Mouse (Mus musculus): ENCODE measurements around the gene Prpsap1.

The Prpsap1 gene

GRCm38 (mm10) chr11:116493795-116494252 lies at the start of gene Prpsap1:
Gene Prpsap1 (minus strand): TSS chr11:116494202.
- DNase-seq (ENCODE audit: low read depth), result peak; percentile 67

DNA sequence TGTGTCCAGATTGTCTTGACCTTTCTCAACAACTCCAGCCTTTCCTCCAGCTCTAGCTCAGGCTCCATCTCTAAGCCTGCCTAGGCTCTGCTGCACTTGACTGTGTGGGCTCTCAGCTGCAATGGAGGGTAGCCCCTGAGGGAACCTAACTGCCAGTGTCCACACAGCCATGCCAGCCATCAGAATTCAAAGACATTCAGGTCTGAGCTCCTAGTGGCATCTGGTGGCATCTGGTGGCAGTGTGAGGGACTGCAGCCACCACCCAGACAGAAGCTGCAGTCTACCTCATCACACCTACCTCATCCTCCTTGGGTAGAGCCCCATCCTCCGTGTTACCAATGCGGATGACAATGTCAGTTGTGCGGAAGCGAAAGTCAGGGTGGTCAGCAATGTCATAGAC lies 49.1 kb upstream of the Prpsap1 start:
- no peak for DNase-seq (ENCODE audit: low read depth)

DNA sequence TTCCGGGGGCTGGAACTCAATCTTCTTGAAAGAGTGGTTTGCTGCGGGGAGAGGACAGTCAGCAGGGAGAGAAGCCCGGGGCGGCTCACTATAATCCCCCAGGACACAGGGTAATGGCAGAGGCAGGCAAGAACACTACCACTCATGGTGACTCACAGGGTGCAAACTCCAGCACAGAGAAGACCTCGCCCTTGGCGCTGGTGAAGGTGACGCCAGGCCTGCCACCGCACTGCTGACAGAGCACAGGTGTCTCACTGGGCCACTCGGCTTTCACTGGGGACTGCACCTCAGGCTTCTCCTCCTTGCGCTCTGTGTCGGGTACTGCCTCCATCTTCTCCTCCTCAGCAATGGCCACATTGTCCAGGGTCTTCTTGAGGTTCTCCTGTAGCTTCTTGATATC lies 47.2 kb upstream of the Prpsap1 start:
- DNase-seq (ENCODE audit: low read depth), result no peak

DNA sequence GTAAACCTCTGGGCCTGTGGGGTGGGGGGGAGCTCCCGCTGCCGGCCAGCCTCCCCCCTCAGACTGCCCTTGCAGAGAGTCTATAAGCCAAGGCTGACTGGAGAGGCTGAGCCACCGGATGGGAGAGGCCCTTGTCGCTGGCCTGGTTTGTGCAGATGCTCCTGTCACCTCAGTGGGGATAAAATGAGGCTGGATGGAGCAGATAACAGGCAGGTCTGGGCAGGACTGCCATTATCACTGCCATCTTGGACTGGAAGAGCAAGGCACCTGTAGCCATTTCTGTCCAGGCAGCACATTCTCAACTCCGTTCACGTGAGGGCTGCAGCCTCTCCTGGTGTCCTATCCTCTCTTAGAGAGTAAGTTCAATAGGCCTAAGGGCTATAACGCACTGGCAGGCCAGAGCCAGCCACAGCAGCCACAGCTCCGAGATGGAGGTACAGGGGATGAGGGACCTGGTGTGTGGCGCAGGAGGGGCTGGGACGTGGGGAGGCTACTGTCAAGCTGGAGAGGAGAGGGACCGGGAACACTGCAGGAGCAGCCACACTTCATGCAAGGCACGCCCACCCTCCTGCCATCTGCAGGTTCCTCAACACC lies 44.2 kb upstream of the Prpsap1 start:
- DNase-seq (ENCODE audit: low read depth), result no peak

GRCm38 (mm10) chr11:116537388-116537787 lies 43.4 kb upstream of the Prpsap1 start:
- no peak for DNase-seq (ENCODE audit: low read depth)

- no peak for DNase-seq (ENCODE audit: low read depth)
Measured at GRCm38 (mm10) chr11:116536685-116537084, 42.7 kb upstream of the Prpsap1 start.

DNA sequence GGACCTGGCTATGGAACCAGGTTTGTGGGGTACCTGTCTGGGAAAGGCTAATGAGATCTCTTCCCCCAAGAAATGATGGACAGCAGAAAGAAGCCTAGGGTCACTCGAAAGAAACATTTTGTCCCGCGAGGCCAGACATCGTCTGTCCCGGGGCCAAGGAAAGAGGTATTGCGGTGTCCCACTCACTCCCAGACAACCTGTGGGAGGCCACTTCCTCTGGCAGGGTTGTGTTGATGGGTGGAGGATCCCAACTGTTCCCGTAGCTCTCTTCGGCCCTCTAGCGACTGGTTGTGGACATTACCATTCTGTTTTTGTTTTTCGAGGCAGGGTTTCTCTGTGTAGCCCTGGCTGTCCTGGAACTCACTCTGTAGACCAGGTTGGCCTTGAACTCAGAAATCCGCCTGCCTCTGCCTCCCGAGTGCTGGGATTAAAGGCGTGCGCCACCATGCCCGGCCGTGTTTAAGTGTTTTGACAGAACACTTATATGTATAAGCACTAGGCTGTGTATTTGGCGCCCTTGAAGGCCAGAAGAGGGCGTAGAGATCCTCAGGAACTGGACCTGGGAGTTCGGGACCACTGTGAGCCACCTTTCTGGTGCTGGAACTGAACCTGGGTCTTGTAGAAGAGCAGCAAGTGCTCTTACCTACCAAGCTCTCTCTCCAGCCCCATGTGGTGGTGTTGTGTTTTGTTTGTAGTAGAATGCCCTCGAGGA lies 40.3 kb upstream of the Prpsap1 start:
- peak; percentile 76 for DNase-seq (ENCODE audit: low read depth)

- no peak for DNase-seq (ENCODE audit: low read depth)
Measured at GRCm38 (mm10) chr11:116533341-116534153, 39.5 kb upstream of the Prpsap1 start.

DNA sequence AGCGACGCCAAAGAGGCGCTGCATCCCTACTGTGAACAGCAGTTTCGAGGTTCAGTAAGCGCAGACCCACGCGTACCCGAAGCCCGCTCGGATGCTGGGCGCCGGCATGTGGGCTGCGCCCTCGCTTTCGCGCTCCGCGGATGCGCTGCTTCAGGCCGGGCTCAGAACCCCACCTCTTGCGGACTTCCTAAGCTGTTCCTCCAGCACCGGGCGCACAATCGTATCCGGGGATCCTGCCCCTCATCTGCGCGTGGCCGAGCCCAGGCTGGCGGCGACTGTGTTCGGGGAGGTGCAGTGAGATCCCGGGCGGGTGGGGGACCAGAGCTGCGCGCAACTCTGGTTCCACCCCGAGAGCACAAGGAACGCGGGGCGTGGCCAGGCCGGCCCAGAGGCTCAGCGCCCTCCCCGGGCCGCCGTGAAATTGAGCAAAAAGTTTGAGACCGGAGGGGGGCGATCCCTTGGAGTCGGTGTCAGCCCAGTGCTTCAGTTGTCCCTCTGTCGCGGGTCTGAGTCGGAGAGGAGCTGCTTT lies 38.9 kb upstream of the Prpsap1 start:
- DNase-seq (ENCODE audit: low read depth), result no peak

DNA sequence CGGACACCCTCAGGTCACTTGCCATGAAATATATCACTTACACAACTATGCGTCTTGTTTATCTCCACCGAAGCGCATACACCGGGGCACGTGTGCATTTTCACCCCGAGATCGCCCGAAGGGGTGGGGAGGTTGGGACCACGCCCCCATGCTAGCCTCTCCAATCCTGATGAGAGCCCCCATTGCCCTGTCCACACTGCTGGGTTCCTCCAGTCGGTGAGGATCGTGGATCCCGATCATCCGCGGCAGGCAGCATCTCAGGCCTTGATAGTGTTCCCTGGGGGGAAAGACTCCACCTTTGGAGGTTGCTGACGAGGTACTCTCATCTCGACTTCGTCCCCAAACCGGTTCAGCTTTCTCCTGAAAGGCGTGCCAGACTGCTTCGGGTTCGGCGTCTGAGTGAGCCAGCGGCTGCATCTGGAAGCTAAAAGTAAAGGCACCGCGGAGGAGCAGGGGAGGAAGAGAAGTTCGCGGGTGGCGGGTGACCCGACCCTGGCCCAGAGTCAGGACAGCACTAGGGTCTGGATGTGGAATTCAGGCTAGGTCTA lies 38.3 kb upstream of the Prpsap1 start:
- no peak for DNase-seq (ENCODE audit: low read depth)

- DNase-seq (ENCODE audit: low read depth), result no peak
Measured at GRCm38 (mm10) chr11:116531371-116532191, 37.6 kb upstream of the Prpsap1 start.

DNA sequence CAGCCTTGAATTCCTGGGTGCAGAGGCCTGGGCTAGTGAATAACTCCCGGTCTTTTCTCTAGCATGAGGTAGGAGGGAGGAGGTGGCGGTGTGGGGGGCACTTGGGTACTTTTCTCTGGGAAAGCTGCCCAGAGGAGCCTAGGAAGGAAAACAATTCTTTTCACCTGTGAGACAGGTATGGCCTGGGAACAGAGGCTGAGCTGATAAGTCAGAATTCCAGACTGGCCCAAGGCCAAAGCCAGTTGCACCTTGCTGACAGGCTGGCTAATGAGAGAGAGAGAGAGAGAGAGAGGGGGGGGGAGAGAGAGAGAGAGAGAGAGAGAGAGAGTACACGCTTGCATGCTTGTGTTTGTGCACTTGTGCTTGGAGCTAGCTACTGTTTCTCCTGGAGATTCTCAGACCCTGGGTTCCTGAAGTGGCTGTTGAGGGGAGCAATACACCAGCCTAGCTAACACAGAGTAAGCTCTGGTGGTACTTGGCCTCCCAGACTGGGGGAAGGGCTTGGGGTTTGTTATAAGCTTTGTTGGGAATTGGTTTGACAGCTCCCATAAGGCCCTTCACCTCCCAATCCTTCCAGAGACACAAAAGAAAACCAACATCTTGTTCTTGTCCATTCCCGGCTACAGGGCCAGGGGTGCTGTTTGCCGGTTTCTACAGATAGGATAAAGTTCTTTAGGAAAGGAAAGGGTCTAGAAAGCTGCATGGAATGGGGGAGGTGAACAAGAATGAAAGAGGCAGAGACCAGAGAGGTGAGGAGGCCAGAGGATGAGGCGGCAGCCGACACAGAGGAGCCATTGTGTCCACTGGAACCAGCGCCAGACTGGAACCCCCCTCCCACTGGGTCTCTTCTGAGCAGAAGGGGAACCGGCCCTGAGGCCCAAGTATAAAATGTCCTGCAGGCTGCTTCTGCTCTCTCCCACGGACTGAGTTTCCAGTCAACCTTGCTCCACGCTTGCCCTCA lies 36.5 kb upstream of the Prpsap1 start, which contains the start of gene Sphk1:
Gene Sphk1, plus strand, starts transcription at position 739 of the 961 bp plus-strand sequence.
- no peak for DNase-seq (ENCODE audit: low read depth)

GRCm38 (mm10) chr11:116528636-116529320 lies 34.8 kb upstream of the Prpsap1 start:
- DNase-seq (ENCODE audit: low read depth), result no peak

DNA sequence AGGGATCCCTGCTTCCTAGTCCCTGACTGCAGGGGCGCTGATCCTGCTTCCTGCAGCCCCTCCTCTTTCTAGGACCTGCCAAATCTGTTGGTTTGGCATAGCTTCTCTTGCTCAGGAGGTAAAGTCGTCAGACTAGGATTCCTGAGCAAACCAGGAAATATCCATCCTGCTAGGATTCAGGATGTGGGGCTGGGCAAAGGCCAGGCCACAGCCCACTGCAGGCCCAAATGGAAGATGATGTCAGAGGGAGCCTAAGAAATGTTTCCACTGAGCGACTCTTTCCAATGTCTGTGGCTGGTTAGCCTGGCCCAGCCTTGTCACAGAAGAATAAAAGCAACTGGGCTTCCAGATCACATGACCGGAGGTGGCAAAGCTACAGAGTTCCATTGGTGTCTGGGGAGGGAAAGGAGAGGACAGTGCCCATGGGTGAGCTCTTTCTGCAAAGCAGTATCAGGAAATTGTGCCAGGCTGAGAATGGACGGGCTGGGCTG lies 29.7 kb upstream of the Prpsap1 start:
- no peak for DNase-seq (ENCODE audit: low read depth)

GRCm38 (mm10) chr11:116522886-116523698 lies 29.1 kb upstream of the Prpsap1 start:
- no peak for DNase-seq (ENCODE audit: low read depth)

DNA sequence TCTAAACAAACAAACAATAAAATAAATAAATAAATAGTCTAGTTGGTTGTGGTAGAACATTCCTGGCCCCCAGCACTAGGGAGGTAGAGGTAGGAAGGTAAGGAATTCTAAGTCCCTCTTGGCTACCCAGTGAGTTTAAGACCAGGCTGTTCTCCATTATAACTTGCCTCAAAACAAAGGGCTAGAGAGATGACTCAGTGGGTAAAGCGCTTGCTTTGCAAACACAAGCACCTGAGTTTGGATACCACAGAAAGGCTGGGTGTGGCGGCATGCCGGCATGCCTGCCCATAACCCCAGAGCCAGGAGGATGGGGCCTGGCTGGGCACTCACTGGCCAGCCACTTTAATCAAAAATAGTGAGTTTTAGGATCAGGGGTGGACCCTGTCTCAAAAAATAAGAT lies 28.0 kb upstream of the Prpsap1 start:
- no peak for DNase-seq (ENCODE audit: low read depth)

DNA sequence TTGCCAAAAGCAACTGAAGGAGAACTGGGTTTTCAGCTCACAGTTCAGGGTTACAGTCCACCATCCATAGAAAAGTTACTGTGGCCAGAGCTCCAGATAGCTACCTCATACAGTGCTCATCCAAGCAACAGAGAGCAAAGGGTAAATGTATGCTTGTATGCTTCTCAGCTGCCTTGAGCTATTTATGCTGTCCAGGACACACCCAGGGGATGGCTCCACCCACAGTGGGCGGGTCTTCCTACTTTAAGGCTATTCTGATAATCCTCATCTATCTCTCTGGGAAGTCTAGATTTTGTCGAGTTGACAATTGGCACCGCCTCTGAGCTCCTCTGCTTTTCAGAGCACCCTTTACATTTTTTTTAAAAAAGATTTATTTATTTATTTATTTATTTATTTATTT lies 27.1 kb upstream of the Prpsap1 start:
- DNase-seq (ENCODE audit: low read depth), result no peak

- DNase-seq (ENCODE audit: low read depth), result no peak
Measured at GRCm38 (mm10) chr11:116518482-116518881, 24.5 kb upstream of the Prpsap1 start.
